Mouse (Mus musculus) midbrain, embryonic 16.5 days (tissue): ENCODE data around the gene Iqschfp. TPM values are rescaled to one million over a fixed set of nuclear protein-coding genes. Genes with fewer than 3 reads are reported as not detected.

Experiments
- ATAC-seq: fragments of 200-750 bp; cut with Nextera tagmentation; 2 replicates; pipeline ENCODE4 v1.8.0; 2017; ENCODE audit warnings: moderate TSS enrichment
- H3K27ac ChIP-seq: fragments of 300-500 bp; sonication (generic); 2 replicates; pipeline ENCODE4 v1.5.1; 2014; ENCODE audit warnings: mild to moderate bottlenecking, low read length, mixed read lengths
- H3K27me3 ChIP-seq: fragments of 300-500 bp; sonication (generic); 2 replicates; pipeline ENCODE4 v1.6.1; 2014; ENCODE audit warnings: low read depth, low read length, mixed read lengths; ENCODE audit not compliant: control insufficient read depth, insufficient read depth
- H3K36me3 ChIP-seq: fragments of 300-500 bp; sonication (generic); 2 replicates; pipeline ENCODE4 v1.6.1; 2014; ENCODE audit warnings: mild to moderate bottlenecking, low read length, moderate library complexity, mixed read lengths; ENCODE audit not compliant: control insufficient read depth, insufficient read depth
- H3K4me1 ChIP-seq: fragments of 300-500 bp; sonication (generic); 2 replicates; pipeline ENCODE4 v1.6.1; 2014; ENCODE audit warnings: mild to moderate bottlenecking, low read length, mixed read lengths; ENCODE audit not compliant: control insufficient read depth, insufficient read depth
- H3K4me2 ChIP-seq: fragments of 300-500 bp; sonication (generic); 2 replicates; pipeline ENCODE4 v1.6.1; 2014; ENCODE audit warnings: mild to moderate bottlenecking, low read length, mixed read lengths
- H3K4me3 ChIP-seq: fragments of 300-500 bp; sonication (generic); 2 replicates; pipeline ENCODE4 v1.5.1; 2014; ENCODE audit warnings: low read depth, mild to moderate bottlenecking, low read length, moderate library complexity, mixed read lengths
- H3K9ac ChIP-seq: fragments of 300-500 bp; sonication (generic); 2 replicates; pipeline ENCODE4 v1.6.1; 2014; ENCODE audit warnings: low read depth, low read length, mixed read lengths
- H3K9me3 ChIP-seq: fragments of 300-500 bp; sonication (generic); replicated peaks from 2 replicates; pipeline ENCODE4 v1.6.1; 2014; ENCODE audit warnings: mild to moderate bottlenecking, low read length, mixed read lengths; ENCODE audit not compliant: control insufficient read depth, poor library complexity, severe bottlenecking
- WGBS: fragments of 180-500 bp; shearing (Covaris S2); extraction: QIAGEN DNeasy Blood & Tissue Kit; methylation state at CpG from one replicate; pipeline ENCODE4 v1.1.7; 2014; 5-methylcytosine and 5-hydroxymethylcytosine counted together
- polyA plus RNA-seq: library from polyadenylated mRNA; unstranded; fragments of >200 nt; fragmentation: Nextera tagmentation; extraction: Ambion mirVana; gene quantifications from 2 replicates; pipeline ENCODE4 v1.2.1, GENCODE M21; 2015

Iqschfp gene
- polyA plus RNA-seq, 1 experiment from 2014 or later, result 6.7 TPM

DNA sequence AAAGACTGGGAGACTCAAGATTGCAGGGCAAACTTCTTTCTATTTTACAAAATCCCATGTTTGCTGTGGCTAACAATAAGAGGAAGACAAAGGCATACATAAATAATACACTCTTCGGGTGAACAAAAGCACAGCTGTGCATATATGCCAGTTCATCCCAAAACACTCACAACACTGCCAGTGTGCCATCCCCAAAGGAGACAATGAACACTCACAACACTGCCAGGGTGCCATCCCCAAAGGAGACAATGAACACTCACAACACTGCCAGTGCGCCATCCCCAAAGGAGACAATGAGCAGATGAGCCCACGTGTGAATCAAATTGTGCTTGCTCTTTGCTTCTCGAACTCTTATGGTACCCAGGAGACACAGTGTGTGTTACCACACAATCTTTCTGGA lies 527.8 kb downstream of the Iqschfp start:
- Histone ChIP-seq H3K36me3 (no peaks in the 10 kb centered on the region), H3K27me3 (no peaks in the 10 kb centered on the region), H3K27ac (no peak overlapping the region), H3K9ac (no peak overlapping the region), H3K4me2 (no peak overlapping the region), H3K4me1 (no peaks in the 10 kb centered on the region), H3K4me3 (no peak overlapping the region), H3K9me3 (no peaks in the 10 kb centered on the region)
- 82% methylated on average over 4 of the region's 4 CpGs for WGBS
- no peak for ATAC-seq

- Histone ChIP-seq H3K4me3 (no peak overlapping the region), H3K27me3 (no peaks in the 10 kb centered on the region), H3K4me2 (no peak overlapping the region), H3K9ac (no peak overlapping the region), H3K4me1 (no peaks in the 10 kb centered on the region), H3K9me3 (no peaks in the 10 kb centered on the region), H3K27ac (no peak overlapping the region), H3K36me3 (no peaks in the 10 kb centered on the region)
- WGBS, result 86% methylated on average over 2 of the region's 2 CpGs
- ATAC-seq, result no peak
These were observed 528.9 kb downstream of the Iqschfp start for GRCm38 (mm10) chr3:68420927-68421326.

- 89% methylated on average over 2 of the region's 2 CpGs for WGBS
These were observed 529.8 kb downstream of the Iqschfp start for GRCm38 (mm10) chr3:68421849-68422248.

DNA sequence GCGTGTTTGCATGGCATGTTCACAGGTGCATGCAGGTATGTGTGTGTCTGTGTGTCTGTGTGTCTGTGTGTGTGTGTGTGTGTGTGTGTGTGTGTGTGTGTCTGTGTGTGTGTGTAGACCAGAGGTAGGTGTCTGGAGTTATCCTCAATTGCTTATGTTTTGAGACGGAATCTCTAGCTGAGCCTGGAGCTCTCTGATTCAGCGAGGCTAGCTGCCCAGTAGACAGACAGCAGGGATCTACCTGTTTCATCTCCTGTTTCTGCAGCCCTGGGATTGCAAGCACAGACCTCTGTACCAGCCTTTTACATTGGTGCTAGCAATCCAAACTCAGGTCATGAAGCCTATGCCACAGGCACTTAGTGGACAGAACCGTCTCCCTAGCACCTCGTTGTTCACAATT lies 536.0 kb downstream of the Iqschfp start:
- H3K27me3 ChIP-seq, result no peaks in the 10 kb centered on the region
- ATAC-seq, result no peak
- 0 out of 2 replicates have a peak, but pooled peaks cover 3% of the 10 kb centered on the region for H3K9me3 ChIP-seq
- no peak overlapping the region for H3K27ac ChIP-seq
- no peaks in the 10 kb centered on the region for H3K4me1 ChIP-seq
- 86% methylated on average over 5 of the region's 5 CpGs for WGBS
- H3K9ac ChIP-seq, result no peak overlapping the region
- H3K4me2 ChIP-seq, result no peak overlapping the region
- H3K4me3 ChIP-seq, result no peak overlapping the region
- no peaks in the 10 kb centered on the region for H3K36me3 ChIP-seq

More at GRCm38 (mm10) chr3:68421849-68422248, 529.8 kb downstream of the Iqschfp start:
- no peaks in the 10 kb centered on the region for H3K36me3 ChIP-seq
- H3K9ac ChIP-seq, result no peak overlapping the region
- H3K27ac ChIP-seq, result no peak overlapping the region
- no peak overlapping the region for H3K4me2 ChIP-seq
- no peak overlapping the region for H3K4me3 ChIP-seq
- no peaks in the 10 kb centered on the region for H3K4me1 ChIP-seq
- H3K27me3 ChIP-seq, result no peaks in the 10 kb centered on the region
- no peak for ATAC-seq
- H3K9me3 ChIP-seq, result no peaks in the 10 kb centered on the region

DNA sequence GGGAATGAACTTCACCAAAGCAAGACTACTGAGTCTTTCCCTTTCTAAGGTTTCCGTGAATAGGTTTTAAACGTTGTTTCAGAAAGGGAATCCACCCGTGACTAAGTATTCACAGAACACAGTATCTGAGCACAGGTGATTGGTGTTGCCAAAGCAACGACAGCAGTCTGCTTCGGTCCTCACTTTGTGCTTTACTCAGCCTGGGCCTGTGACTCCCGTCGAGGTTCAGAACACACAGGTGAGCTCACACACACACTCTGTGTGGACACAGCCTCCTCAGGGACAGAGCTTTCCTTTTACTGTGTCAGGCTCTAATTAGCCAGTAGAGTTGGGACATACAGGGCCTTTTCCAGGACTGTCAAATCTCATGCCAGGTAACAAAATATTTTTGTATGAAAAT lies 542.4 kb downstream of the Iqschfp start:
- Histone ChIP-seq H3K9me3 (0 out of 2 replicates have a peak, but pooled peaks cover 3% of the 10 kb centered on the region), H3K27ac (no peak overlapping the region), H3K4me2 (no peak overlapping the region), H3K36me3 (no peaks in the 10 kb centered on the region), H3K9ac (no peak overlapping the region), H3K4me3 (no peak overlapping the region), H3K27me3 (no peaks in the 10 kb centered on the region), H3K4me1 (no peaks in the 10 kb centered on the region)
- WGBS, result 25% methylated on average over 7 of the region's 7 CpGs
- ATAC-seq, result 0 out of 2 replicates have a peak, but pooled peaks have one; percentile 51

DNA sequence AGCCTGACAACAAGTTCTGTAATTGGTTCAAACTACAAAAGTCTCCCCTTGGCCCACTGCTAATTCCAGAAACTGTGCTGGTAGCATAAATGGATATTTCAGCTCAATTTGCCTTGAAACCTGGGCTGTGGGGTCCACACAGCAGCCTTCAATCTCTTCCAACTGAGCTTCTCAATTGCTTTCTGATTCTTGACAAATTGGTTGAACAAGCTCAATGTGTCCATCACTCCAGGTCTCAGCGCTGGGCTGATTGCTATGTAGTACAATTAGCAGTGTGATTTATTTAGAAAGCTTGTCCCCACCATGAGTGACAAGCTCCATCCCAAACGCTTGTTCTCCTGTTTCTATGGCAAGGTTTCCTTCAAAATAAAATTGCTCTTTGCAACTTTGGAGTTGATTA lies 542.9 kb downstream of the Iqschfp start:
- 69% methylated on average over 2 of the region's 2 CpGs for WGBS
- H3K36me3 ChIP-seq, result no peaks in the 10 kb centered on the region
- 0 out of 2 replicates have a peak, but pooled peaks cover 3% of the 10 kb centered on the region for H3K9me3 ChIP-seq
- no peak for ATAC-seq
- H3K27ac ChIP-seq, result no peak overlapping the region
- no peak overlapping the region for H3K9ac ChIP-seq
- H3K27me3 ChIP-seq, result no peaks in the 10 kb centered on the region
- H3K4me1 ChIP-seq, result no peaks in the 10 kb centered on the region
- no peak overlapping the region for H3K4me2 ChIP-seq
- H3K4me3 ChIP-seq, result no peak overlapping the region

DNA sequence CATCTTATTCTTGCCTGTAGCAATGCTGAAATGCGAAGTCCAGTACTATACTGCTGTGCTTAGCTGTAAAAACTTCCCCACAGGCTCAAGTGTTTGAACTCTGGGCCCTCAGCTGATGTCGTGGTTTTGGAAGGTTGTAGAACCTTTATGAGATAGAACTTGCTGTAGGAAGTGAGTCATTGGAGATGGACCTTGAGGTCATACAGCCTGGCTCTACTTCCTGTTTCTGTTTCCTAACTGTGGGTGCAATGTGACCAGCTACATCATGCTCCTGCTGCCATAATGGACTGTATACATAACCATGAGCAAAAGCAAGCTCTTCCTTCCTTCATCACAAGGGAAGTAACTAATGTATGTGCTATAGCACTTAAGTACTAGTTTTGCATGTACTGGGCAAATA lies 556.4 kb downstream of the Iqschfp start:
- H3K4me1 ChIP-seq, result no peaks in the 10 kb centered on the region
- no peak for ATAC-seq
- WGBS, result 85% methylated on average over 2 of the region's 2 CpGs

DNA sequence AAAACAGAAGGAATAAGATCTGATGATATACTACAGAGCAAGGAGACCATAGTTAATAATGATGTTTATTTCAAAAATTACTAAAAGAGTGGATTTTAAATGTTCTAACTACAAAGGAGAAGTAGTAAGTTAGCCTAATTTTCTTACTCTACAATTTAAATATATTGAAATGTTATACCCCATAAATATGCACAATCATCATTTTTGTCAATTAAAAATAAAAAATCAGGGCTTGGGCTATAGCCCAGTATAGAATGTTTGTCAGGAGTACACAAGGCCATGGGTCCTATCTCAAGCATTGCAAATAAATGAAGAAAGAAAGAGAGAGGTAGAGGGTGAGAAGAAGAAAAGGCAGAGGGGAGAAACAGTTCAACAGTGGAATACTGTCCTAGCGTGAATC lies 559.6 kb downstream of the Iqschfp start:
- H3K27me3 ChIP-seq, result no peaks in the 10 kb centered on the region
- H3K27ac ChIP-seq, result no peak overlapping the region
- H3K9me3 ChIP-seq, result no peaks in the 10 kb centered on the region
- no peaks in the 10 kb centered on the region for H3K36me3 ChIP-seq
- no peak overlapping the region for H3K4me3 ChIP-seq
- ATAC-seq, result no peak
- H3K9ac ChIP-seq, result no peak overlapping the region
- no peaks in the 10 kb centered on the region for H3K4me1 ChIP-seq
- H3K4me2 ChIP-seq, result no peak overlapping the region
- 100% methylated on average over 1 of the region's 1 CpGs for WGBS

More for the DNA sequence above, 556.4 kb downstream of the Iqschfp start:
- no peak overlapping the region for H3K27ac ChIP-seq
- no peaks in the 10 kb centered on the region for H3K9me3 ChIP-seq
- H3K27me3 ChIP-seq, result no peaks in the 10 kb centered on the region
- no peak overlapping the region for H3K4me3 ChIP-seq
- no peak overlapping the region for H3K4me2 ChIP-seq
- no peaks in the 10 kb centered on the region for H3K36me3 ChIP-seq
- no peak overlapping the region for H3K9ac ChIP-seq

- no peak overlapping the region for H3K4me2 ChIP-seq
- 34% methylated on average over 5 of the region's 5 CpGs for WGBS
- H3K9ac ChIP-seq, result no peak overlapping the region
- no peaks in the 10 kb centered on the region for H3K36me3 ChIP-seq
- no peaks in the 10 kb centered on the region for H3K4me1 ChIP-seq
- no peak overlapping the region for H3K4me3 ChIP-seq
- no peak overlapping the region for H3K27ac ChIP-seq
- no peaks in the 10 kb centered on the region for H3K9me3 ChIP-seq
- ATAC-seq, result no peak
- H3K27me3 ChIP-seq, result no peaks in the 10 kb centered on the region
These were observed 561.2 kb downstream of the Iqschfp start for GRCm38 (mm10) chr3:68453266-68453665.
